ENCODE assay signal across 7 mouse cellular contexts in the genomic region with DNA sequence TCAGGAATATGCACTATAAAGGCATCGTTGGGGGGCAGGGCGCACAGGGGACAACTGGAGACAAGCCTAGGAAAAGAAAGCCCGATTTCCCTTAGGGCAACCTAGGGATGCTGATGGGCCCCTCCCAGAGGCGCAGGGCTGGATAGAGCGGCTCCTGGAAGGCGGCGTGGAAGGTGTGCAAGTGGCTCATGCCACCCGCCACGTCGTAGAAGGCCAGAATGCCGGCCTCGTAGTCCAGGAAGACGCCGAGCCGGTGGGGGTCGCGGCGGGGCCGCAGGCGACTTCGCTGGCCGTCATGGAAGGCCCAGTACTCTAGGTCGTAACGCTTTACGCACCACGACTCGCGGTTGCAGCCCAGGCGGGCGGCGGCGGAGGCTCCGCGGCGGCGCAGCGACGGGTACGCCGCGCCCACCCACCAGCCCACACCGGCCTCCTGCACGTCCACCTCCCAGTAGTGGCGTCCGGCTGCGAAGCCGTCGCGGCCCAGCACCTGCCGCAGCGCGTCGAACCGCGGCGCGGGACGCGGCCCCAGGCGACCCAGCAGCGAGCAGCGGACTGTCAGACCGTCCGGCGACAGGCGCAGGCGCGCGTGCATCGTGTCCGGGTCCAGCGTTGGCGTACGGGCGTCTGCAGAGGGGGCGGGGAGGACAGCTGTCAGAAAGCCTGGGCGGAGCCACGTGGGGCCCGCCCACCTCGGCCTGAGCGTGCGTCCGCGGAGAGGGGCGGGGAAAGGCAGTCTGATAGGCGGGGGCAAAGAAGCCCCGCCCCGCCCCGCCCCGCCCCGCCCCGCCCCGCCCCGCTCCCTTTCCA. TPM values are rescaled to one million over a fixed set of nuclear protein-coding genes. Genes with fewer than 3 reads are reported as not detected.
DNase-seq lines count a peak whose midpoint lies in the region; ATAC-seq and TF ChIP-seq lines count a peak whose summit lies in the region.

No protein-coding gene starts in this region.

- 0% methylated on average over 83 of the region's 94 CpGs for WGBS in embryonic facial prominence, embryonic 11.5 days
- under 1% methylated on average over 87 of the region's 94 CpGs for WGBS in intestine, postnatal 0 days
- 1% methylated on average over 94 of the region's 94 CpGs for WGBS in midbrain, embryonic 12.5 days

- H3K4me3 ChIP-seq in embryonic facial prominence, embryonic 11.5 days (ENCODE audit: low read depth, low read length) = peak overlapping the region; percentile 51
- peak overlapping the region; percentile 61 for H3K4me3 ChIP-seq in intestine, postnatal 0 days (ENCODE audit: low read depth, low read length)
- peak overlapping the region; percentile 66 for H3K4me3 ChIP-seq in midbrain, embryonic 12.5 days

- DNase-seq in adrenal gland, postnatal 25 days = peak; percentile 98
- DNase-seq in embryonic facial prominence, embryonic 11.5 days (ENCODE audit: low spot score) = peak; percentile 95
- DNase-seq in left cerebral cortex, postnatal 4 days = peak; percentile 97
- DNase-seq in skeletal muscle tissue, adult 2 months (ENCODE audit: low read depth, low spot score) = peak; percentile 97

- ATAC-seq in embryonic facial prominence, embryonic 11.5 days (replicated peaks; ENCODE audit: insufficient number of reproducible peaks, low FRiP score, low TSS enrichment, low read depth) = peak; percentile 94
- ATAC-seq in granulocyte monocyte progenitor cell, adult 5-6 weeks (replicated peaks; ENCODE audit: poor library complexity, severe bottlenecking) = peak; percentile 99
- peak; percentile 94 for ATAC-seq in intestine, postnatal 0 days
- peak; percentile 94 for ATAC-seq in midbrain, embryonic 12.5 days (ENCODE audit: low FRiP score, low read depth)

- TF ChIP-seq CTCF in intestine, postnatal 0 days (IDR thresholded peaks at IDR 0.05; ENCODE audit: low read depth) = no peak

- H3K36me3 ChIP-seq in embryonic facial prominence, embryonic 11.5 days (replicated peaks; ENCODE audit: control insufficient read depth, insufficient read depth, low read depth, low read length) = no peaks in the 10 kb centered on the region; the same call in none of the 2 replicates
- H3K36me3 ChIP-seq in intestine, postnatal 0 days (ENCODE audit: control insufficient read depth, insufficient read depth) = peaks cover 12% of the 10 kb centered on the region
- peaks cover 13% of the 10 kb centered on the region for H3K36me3 ChIP-seq in midbrain, embryonic 12.5 days

- intact Hi-C loops in left cerebral cortex, postnatal 4 days (cut with DNase I) = loop anchor here (5.0 kb wide), 1 partner anchor 50 kb away; no protein-coding TSS in a partner anchor

- no peak overlapping the region; the same call in 1 of the 2 replicates for H3K27ac ChIP-seq in embryonic facial prominence, embryonic 11.5 days (replicated peaks; ENCODE audit: low read depth, low read length)
- H3K27ac ChIP-seq in intestine, postnatal 0 days (ENCODE audit: low read depth, low read length) = peak overlapping the region; percentile 74
- peak overlapping the region; percentile 71 for H3K27ac ChIP-seq in midbrain, embryonic 12.5 days (replicated peaks)

- H3K9me3 ChIP-seq in embryonic facial prominence, embryonic 11.5 days (replicated peaks; ENCODE audit: control insufficient read depth, low read length) = no peaks in the 10 kb centered on the region
- H3K9me3 ChIP-seq in intestine, postnatal 0 days (ENCODE audit: control insufficient read depth) = no peaks in the 10 kb centered on the region
- H3K9me3 ChIP-seq in midbrain, embryonic 12.5 days = no peaks in the 10 kb centered on the region

- 0 out of 2 replicates have a peak overlapping the region, but pooled peaks have one; percentile 22 for H3K9ac ChIP-seq in embryonic facial prominence, embryonic 11.5 days (replicated peaks; ENCODE audit: low read length)
- H3K9ac ChIP-seq in intestine, postnatal 0 days (ENCODE audit: low read depth, low read length) = peak overlapping the region; percentile 62
- H3K9ac ChIP-seq in midbrain, embryonic 12.5 days (replicated peaks) = peak overlapping the region; percentile 64

- peak overlapping the region; percentile 96 for H3K4me2 ChIP-seq in embryonic facial prominence, embryonic 11.5 days (ENCODE audit: low read depth, low read length)
- H3K4me2 ChIP-seq in intestine, postnatal 0 days (replicated peaks; ENCODE audit: low read depth) = peak overlapping the region; percentile 99
- H3K4me2 ChIP-seq in midbrain, embryonic 12.5 days (replicated peaks) = peak overlapping the region; percentile 82

- H3K4me1 ChIP-seq in embryonic facial prominence, embryonic 11.5 days (ENCODE audit: control insufficient read depth, insufficient read depth, low read length) = no peaks in the 10 kb centered on the region
- H3K4me1 ChIP-seq in intestine, postnatal 0 days (replicated peaks; ENCODE audit: control insufficient read depth, insufficient read depth, low read length) = no peaks in the 10 kb centered on the region
- H3K4me1 ChIP-seq in midbrain, embryonic 12.5 days = peaks cover 9% of the 10 kb centered on the region; the same call in 1 of the 2 replicates

- peaks cover 11% of the 10 kb centered on the region for H3K27me3 ChIP-seq in embryonic facial prominence, embryonic 11.5 days (ENCODE audit: control insufficient read depth, insufficient read depth, low read length)
- no peaks in the 10 kb centered on the region for H3K27me3 ChIP-seq in intestine, postnatal 0 days (replicated peaks; ENCODE audit: control insufficient read depth, insufficient read depth, low read length)
- peaks cover 29% of the 10 kb centered on the region for H3K27me3 ChIP-seq in midbrain, embryonic 12.5 days

RNA-seq across cellular contexts. Expression of gene Nans, which starts 18.0 kb away (rescaled TPM):
- total RNA-seq in adrenal gland, postnatal 25 days (2021) = 35.0 and 38.5 TPM in 2 replicates
- polyA plus RNA-seq in embryonic facial prominence, embryonic 11.5 days (2014; fragmentation: Nextera tagmentation; extraction: Ambion mirVana) = 90.3 and 97.6 TPM in 2 replicates
- total RNA-seq in granulocyte monocyte progenitor cell, adult 5-6 weeks (2014; fragmentation: Nextera tagmentation) = 77.2 and 94.3 TPM in 2 replicates
- 86.2 and 97.0 TPM in 2 replicates for total RNA-seq in granulocyte monocyte progenitor cell, adult 5-6 weeks (2017)
- 67.4 and 81.3 TPM in 2 replicates for polyA plus RNA-seq in intestine, postnatal 0 days (2015; fragmentation: Nextera tagmentation; extraction: Ambion mirVana)
- 10 to 100 TPM; 54.8 to 63.2 TPM for total RNA-seq in left cerebral cortex, postnatal 4 days (2021)
- 58.3 and 72.6 TPM in 2 replicates for polyA plus RNA-seq in midbrain, embryonic 12.5 days (2016; fragmentation: Nextera tagmentation; extraction: Ambion mirVana)

RNA-seq across cellular contexts. Expression of gene Trim14, which starts 28.9 kb away (rescaled TPM):
- total RNA-seq in adrenal gland, postnatal 25 days (2021) = 3.3 and 5.1 TPM in 2 replicates
- polyA plus RNA-seq in embryonic facial prominence, embryonic 11.5 days (2014; fragmentation: Nextera tagmentation; extraction: Ambion mirVana) = 2.0 and 2.7 TPM in 2 replicates
- total RNA-seq in granulocyte monocyte progenitor cell, adult 5-6 weeks (2014; fragmentation: Nextera tagmentation) = 21.1 and 34.2 TPM in 2 replicates
- 15.6 and 16.3 TPM in 2 replicates for total RNA-seq in granulocyte monocyte progenitor cell, adult 5-6 weeks (2017)
- polyA plus RNA-seq in intestine, postnatal 0 days (2015; fragmentation: Nextera tagmentation; extraction: Ambion mirVana) = 14.1 and 15.7 TPM in 2 replicates
- under 1 TPM; 0.48 to 0.88 TPM for total RNA-seq in left cerebral cortex, postnatal 4 days (2021)
- polyA plus RNA-seq in midbrain, embryonic 12.5 days (2016; fragmentation: Nextera tagmentation; extraction: Ambion mirVana) = 0.52 and 1.4 TPM in 2 replicates

RNA-seq across cellular contexts. Expression of gene Anp32b, which starts 56.3 kb away (rescaled TPM):
- 140 and 161 TPM in 2 replicates for total RNA-seq in adrenal gland, postnatal 25 days (2021)
- polyA plus RNA-seq in embryonic facial prominence, embryonic 11.5 days (2014; fragmentation: Nextera tagmentation; extraction: Ambion mirVana) = 327 and 354 TPM in 2 replicates
- 672 and 724 TPM in 2 replicates for total RNA-seq in granulocyte monocyte progenitor cell, adult 5-6 weeks (2014; fragmentation: Nextera tagmentation)
- total RNA-seq in granulocyte monocyte progenitor cell, adult 5-6 weeks (2017) = 142 and 159 TPM in 2 replicates
- polyA plus RNA-seq in intestine, postnatal 0 days (2015; fragmentation: Nextera tagmentation; extraction: Ambion mirVana) = 98.5 and 105 TPM in 2 replicates
- total RNA-seq in left cerebral cortex, postnatal 4 days (2021) = 10 to 100 TPM; 61.5 to 62.2 TPM
- polyA plus RNA-seq in midbrain, embryonic 12.5 days (2016; fragmentation: Nextera tagmentation; extraction: Ambion mirVana) = 237 and 256 TPM in 2 replicates
